Mouse (Mus musculus): ENCODE measurements at regions not wholly inside any gene's neighbourhood (a gene's known extent, or its start where the extent isn't known, plus 50 kb on each side); places are given as distances from the start of the nearest gene placed in this dataset.

DNA sequence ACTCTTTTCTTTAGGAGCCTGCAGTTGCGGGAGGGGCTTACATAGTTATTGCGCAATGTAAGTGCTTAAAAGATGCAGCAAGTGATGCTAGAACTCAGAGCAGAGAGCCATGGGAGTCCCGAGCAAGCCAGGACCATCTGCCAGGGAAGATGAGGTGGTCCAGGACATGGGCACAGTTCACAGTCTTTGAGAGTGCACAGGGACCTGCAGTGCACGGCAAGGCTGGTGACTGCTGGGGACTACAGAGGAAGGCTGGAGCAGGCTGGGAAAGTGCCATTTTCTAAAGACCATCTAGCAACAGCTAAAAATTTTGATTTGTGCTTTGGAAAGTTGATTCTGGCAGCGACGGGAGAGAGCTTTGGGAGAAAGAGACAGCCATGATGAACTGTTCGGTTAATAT, 174.0 kb upstream of the Slc38a2 start:
- WGBS, result 95% methylated on average over 7 of the region's 7 CpGs
- no peaks in the 10 kb centered on the region for H3K4me1 ChIP-seq (ENCODE audit: control insufficient read depth, insufficient read depth, low read length)
- H3K27ac ChIP-seq (ENCODE audit: insufficient read depth, low read depth, low read length), result no peak overlapping the region
- TF ChIP-seq CTCF (IDR thresholded peaks at IDR 0.05; ENCODE audit: insufficient read depth, low read depth, low read length) (no peak), POLR2A (IDR thresholded peaks at IDR 0.05; ENCODE audit: insufficient read depth, low read depth, low read length) (no peak)
- H3K4me3 ChIP-seq (ENCODE audit: insufficient read depth, low read depth, low read length), result no peak overlapping the region

DNA sequence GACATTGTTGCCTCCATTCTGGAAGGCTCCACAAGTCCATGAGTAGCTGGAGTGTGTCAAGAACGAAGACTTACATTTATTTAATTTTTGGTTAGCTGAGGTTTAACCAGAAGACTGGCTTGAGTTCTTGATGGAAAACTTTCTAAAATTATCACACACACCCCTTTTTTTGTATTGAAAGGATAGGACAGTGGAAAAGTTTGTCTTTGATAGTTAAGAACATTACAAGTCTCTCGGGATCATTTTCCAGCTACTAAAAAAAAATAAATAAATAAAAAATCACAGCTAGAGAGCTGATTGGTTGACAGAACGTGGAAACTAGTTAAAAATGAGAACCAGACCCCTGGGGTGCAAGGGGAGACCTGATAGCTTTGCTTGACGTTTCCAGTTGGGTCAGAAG, 173.6 kb upstream of the Slc38a2 start:
- H3K4me1 ChIP-seq (ENCODE audit: control insufficient read depth, insufficient read depth, low read length), result no peaks in the 10 kb centered on the region
- WGBS, result 70% methylated on average over 4 of the region's 4 CpGs
- H3K27ac ChIP-seq (ENCODE audit: insufficient read depth, low read depth, low read length), result no peak overlapping the region
- H3K4me3 ChIP-seq (ENCODE audit: insufficient read depth, low read depth, low read length), result no peak overlapping the region
- TF ChIP-seq POLR2A (IDR thresholded peaks at IDR 0.05; ENCODE audit: insufficient read depth, low read depth, low read length), result no peak
- TF ChIP-seq CTCF (IDR thresholded peaks at IDR 0.05; ENCODE audit: insufficient read depth, low read depth, low read length), result no peak

DNA sequence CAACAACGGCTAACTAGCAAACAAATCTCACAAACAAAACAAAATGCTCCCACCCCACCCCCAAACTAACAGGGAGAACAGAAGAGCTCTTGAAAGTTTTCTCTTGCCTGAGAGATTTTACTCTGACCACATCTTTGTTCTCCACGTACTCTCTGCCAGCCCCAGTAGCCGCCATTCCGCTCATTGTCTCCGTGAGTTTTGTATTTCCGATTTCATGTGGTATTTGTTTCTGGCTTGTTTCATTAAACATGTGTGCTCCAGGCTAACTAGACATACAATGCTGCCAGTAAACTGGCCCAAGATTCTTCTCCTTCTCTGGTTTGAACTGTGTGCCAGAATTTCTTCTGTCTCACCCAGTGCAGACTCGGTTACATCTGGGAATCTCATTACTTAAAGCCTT, 168.2 kb upstream of the Slc38a2 start:
- TF ChIP-seq POLR2A (IDR thresholded peaks at IDR 0.05; ENCODE audit: insufficient read depth, low read depth, low read length) (no peak), CTCF (IDR thresholded peaks at IDR 0.05; ENCODE audit: insufficient read depth, low read depth, low read length) (no peak)
- Histone ChIP-seq H3K4me3 (ENCODE audit: insufficient read depth, low read depth, low read length) (no peak overlapping the region), H3K4me1 (ENCODE audit: control insufficient read depth, insufficient read depth, low read length) (no peaks in the 10 kb centered on the region), H3K27ac (ENCODE audit: insufficient read depth, low read depth, low read length) (no peak overlapping the region)
- 52% methylated on average over 7 of the region's 7 CpGs for WGBS

DNA sequence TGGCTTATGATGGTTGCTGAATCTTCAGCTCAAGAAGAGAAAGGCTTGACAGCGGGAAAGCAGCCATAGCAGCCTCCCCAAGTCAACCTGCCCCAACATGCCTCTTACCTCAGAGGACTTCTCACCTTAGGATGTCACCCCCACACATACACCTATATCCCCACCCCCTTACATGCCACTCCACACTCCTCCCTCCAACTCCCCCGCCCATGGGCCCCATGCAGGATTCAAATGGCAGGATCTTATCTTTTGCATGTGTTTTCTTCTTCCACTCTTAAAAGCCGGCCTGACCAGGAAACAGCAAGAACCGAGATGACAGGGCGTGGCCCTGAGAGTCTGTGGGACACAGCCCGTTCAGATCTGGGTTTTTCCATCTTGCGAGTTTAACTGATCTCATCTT, 166.4 kb upstream of the Slc38a2 start:
- no peaks in the 10 kb centered on the region for H3K4me1 ChIP-seq (ENCODE audit: control insufficient read depth, insufficient read depth, low read length)
- TF ChIP-seq CTCF (IDR thresholded peaks at IDR 0.05; ENCODE audit: insufficient read depth, low read depth, low read length) (no peak), POLR2A (IDR thresholded peaks at IDR 0.05; ENCODE audit: insufficient read depth, low read depth, low read length) (no peak)
- WGBS, result 96% methylated on average over 7 of the region's 7 CpGs
- no peak overlapping the region for H3K4me3 ChIP-seq (ENCODE audit: insufficient read depth, low read depth, low read length)
- no peak overlapping the region for H3K27ac ChIP-seq (ENCODE audit: insufficient read depth, low read depth, low read length)

DNA sequence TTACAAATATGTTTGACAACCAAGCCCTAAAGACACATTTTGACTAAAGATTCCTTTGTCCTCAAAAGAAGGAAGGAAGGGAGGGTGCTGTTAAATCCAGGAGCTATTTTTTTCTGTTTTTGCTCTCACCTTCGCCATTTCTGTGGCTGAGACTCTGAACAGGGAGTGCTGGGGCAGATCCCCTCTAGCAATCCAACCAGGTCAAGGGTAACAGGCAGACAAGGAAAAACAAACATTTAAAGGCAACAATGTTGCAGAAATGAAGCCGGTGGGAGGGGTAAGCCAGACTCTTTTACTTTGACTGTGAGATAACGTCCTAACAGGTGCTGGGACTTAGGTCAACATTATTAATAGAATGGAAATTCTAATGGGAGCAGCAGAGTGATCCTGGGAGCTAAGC, 158.2 kb upstream of the Slc38a2 start:
- Histone ChIP-seq H3K4me3 (ENCODE audit: insufficient read depth, low read depth, low read length) (no peak overlapping the region), H3K27ac (ENCODE audit: insufficient read depth, low read depth, low read length) (no peak overlapping the region), H3K4me1 (ENCODE audit: control insufficient read depth, insufficient read depth, low read length) (no peaks in the 10 kb centered on the region)
- TF ChIP-seq CTCF (IDR thresholded peaks at IDR 0.05; ENCODE audit: insufficient read depth, low read depth, low read length) (no peak), POLR2A (IDR thresholded peaks at IDR 0.05; ENCODE audit: insufficient read depth, low read depth, low read length) (no peak)
- 79% methylated on average over 3 of the region's 3 CpGs for WGBS

DNA sequence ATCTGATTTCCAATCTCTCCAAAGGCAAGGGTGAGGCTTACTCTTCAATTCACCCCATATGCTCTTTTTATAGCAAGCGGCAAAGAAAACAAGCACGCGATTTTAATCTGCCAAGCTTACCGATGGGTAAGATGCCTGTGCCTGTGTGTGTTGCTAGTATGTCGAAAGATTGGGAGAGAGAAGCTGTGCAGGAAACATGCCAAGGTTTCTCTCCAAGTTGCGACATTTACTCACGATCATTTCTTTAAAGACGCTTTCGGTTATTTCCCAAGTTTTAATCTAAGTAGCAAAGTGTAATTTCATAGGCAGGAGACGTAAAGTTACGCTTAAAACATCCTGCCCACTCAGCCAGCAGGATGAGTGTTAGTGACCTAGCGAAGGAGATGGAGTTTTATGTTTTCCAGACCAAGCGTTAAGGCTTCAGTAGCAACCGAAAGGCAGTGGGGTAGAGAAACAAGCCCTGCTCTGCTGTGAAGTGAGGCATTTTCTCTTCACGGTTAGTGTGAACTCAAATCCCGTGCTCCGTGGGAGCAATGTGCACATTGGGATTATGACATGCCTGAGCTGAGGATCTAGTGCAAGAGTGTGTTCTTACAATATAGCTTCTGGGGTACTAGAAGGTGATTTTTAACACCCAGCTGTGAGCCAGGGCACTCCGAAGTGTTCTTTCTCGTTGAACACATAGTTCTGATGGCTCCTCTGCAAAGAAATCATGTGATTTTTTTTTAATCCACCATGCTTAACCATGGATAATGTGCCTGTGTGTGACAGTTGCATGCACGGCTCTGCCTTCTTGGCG, 152.6 kb upstream of the Slc38a2 start:
- H3K27ac ChIP-seq (ENCODE audit: insufficient read depth, low read depth, low read length), result no peak overlapping the region
- TF ChIP-seq CTCF (IDR thresholded peaks at IDR 0.05; ENCODE audit: insufficient read depth, low read depth, low read length) (no peak), POLR2A (IDR thresholded peaks at IDR 0.05; ENCODE audit: insufficient read depth, low read depth, low read length) (no peak)
- no peak overlapping the region for H3K4me3 ChIP-seq (ENCODE audit: insufficient read depth, low read depth, low read length)
- no peaks in the 10 kb centered on the region for H3K4me1 ChIP-seq (ENCODE audit: control insufficient read depth, insufficient read depth, low read length)
- whole genome bisulfite sequencing, result 76% methylated on average over 21 of the region's 21 CpGs

DNA sequence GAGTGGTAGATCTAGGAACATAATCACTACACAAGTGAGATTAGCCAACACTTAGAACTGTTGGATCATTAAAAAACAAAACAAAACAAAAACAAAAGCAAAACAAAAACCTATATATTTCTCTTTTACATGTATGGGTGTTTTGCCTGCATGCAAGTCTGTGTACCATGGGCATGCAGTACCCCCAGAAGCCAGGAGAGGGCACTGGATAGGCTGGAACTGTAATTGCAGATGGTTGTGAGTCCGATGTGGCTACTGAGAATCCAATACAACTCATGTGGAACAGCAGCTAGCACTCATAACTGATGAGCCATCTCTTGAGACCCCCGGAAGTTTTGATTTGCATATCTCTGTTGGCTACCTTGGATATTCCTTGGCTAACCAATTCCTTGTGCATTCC, 148.6 kb upstream of the Slc38a2 start:
- 75% methylated on average over 2 of the region's 2 CpGs for WGBS
- H3K4me3 ChIP-seq (ENCODE audit: insufficient read depth, low read depth, low read length), result no peak overlapping the region
- no peak overlapping the region for H3K27ac ChIP-seq (ENCODE audit: insufficient read depth, low read depth, low read length)
- H3K4me1 ChIP-seq (ENCODE audit: control insufficient read depth, insufficient read depth, low read length), result no peaks in the 10 kb centered on the region
- TF ChIP-seq CTCF (IDR thresholded peaks at IDR 0.05; ENCODE audit: insufficient read depth, low read depth, low read length), result no peak
- TF ChIP-seq POLR2A (IDR thresholded peaks at IDR 0.05; ENCODE audit: insufficient read depth, low read depth, low read length), result no peak

DNA sequence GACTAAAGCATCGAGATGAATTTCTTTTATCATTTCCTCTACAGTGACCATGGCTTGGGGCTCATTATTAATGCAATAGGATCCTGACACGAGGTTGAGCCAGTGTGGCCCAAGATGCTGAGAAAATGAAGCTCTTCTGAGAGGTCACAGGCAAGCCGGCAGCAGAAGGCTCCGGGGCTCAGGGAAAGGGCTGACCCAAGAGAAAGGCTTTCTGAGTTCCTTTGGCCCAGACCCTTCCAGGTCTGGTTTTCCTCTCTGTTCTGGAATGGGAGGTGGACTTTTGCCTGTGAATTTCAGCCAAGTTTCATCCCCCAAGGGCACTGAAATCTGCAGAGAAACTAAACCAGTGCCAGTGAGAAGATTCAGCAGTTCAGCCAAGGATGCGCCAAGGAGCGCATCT, 145.7 kb upstream of the Slc38a2 start:
- no peaks in the 10 kb centered on the region for H3K4me1 ChIP-seq (ENCODE audit: control insufficient read depth, insufficient read depth, low read length)
- H3K27ac ChIP-seq (ENCODE audit: insufficient read depth, low read depth, low read length), result no peak overlapping the region
- no peak overlapping the region for H3K4me3 ChIP-seq (ENCODE audit: insufficient read depth, low read depth, low read length)
- TF ChIP-seq POLR2A (IDR thresholded peaks at IDR 0.05; ENCODE audit: insufficient read depth, low read depth, low read length) (no peak), CTCF (IDR thresholded peaks at IDR 0.05; ENCODE audit: insufficient read depth, low read depth, low read length) (no peak)
- 87% methylated on average over 6 of the region's 6 CpGs for WGBS

DNA sequence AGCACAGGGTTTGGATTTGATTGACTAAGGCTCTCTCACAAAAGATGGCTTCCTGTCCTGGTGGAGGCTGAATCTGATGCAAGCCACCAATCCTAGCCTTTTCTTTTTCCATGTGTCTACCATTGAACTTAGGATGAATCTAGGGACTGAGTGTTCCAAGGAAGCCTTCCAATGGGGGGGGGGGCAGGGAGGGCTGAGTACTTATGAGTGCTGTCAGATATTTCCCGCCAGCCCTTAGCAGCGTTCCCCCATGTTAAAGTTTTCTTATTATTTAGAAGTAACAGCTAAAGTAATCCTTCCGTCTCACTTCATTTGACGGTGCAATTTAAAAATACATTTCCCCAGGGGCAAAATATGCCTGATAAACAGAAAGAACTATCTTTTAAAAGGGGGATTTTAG, 144.8 kb upstream of the Slc38a2 start:
- Histone ChIP-seq H3K4me3 (ENCODE audit: insufficient read depth, low read depth, low read length) (no peak overlapping the region), H3K27ac (ENCODE audit: insufficient read depth, low read depth, low read length) (no peak overlapping the region), H3K4me1 (ENCODE audit: control insufficient read depth, insufficient read depth, low read length) (no peaks in the 10 kb centered on the region)
- 66% methylated on average over 4 of the region's 4 CpGs for WGBS
- TF ChIP-seq POLR2A (IDR thresholded peaks at IDR 0.05; ENCODE audit: insufficient read depth, low read depth, low read length), result no peak
- no peak for TF ChIP-seq CTCF (IDR thresholded peaks at IDR 0.05; ENCODE audit: insufficient read depth, low read depth, low read length)

All from olfactory bulb, adult 2 months (tissue).